Mouse (Mus musculus): ENCODE measurements around the gene Cap2.

GRCm38 (mm10) chr13:46571961-46572647 is 70.5 kb downstream of the Cap2 start:
- TF ChIP-seq CTCF (IDR thresholded peaks at IDR 0.05; ENCODE audit: low read depth) (no peak), EP300 (optimal IDR thresholded peaks at IDR 0.05) (peak; percentile 58)
